Mouse (Mus musculus): ENCODE data around the gene Pjvk. TPM values are rescaled to one million over a fixed set of nuclear protein-coding genes. Genes with fewer than 3 reads are reported as not detected.

The Pjvk gene
- polyA plus RNA-seq, 1 experiment: 0.04 TPM

DNA sequence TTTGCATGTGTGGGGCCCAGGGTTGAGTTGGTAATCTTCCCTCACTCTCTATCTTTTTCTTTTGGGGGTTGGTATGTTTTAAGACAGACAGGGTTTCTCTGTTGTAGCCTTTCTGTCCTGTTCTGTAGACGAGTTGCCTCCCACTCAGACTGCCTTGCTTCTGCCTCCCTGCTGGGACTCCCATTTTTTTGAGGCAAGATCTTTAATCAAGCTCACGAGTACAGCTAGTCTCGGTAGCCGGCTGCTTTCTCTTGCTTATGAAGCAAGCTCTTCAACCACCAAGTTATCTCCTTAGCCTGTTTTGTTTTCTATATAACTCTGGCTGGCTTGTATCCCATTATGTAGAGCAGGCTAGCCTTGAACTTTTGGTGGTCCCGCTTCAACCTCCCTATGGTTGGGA lies 45.5 kb downstream of the Pjvk start:
- Histone ChIP-seq H3K36me3 (ENCODE audit: control insufficient read depth, insufficient read depth) (peaks cover 36% of the 10 kb centered on the region), H3ac (ENCODE audit: control insufficient read depth, insufficient read length) (no peak overlapping the region), H3K27me3 (ENCODE audit: control insufficient read depth, insufficient read depth, insufficient read length) (no peaks in the 10 kb centered on the region), H3K79me2 (ENCODE audit: control insufficient read depth, insufficient read depth) (no peaks in the 10 kb centered on the region), H3K4me3 (no peak overlapping the region), H3K4me2 (ENCODE audit: low read depth) (no peak overlapping the region)
- TF ChIP-seq SRF (IDR thresholded peaks at IDR 0.05; ENCODE audit: control insufficient read depth, insufficient read length, low read depth) (no peak), CEBPB (IDR thresholded peaks at IDR 0.05; ENCODE audit: insufficient read depth, poor library complexity, severe bottlenecking) (no peak), REST (IDR thresholded peaks at IDR 0.05; ENCODE audit: insufficient read depth, insufficient read length) (no peak), MYOD1 (IDR thresholded peaks at IDR 0.05; ENCODE audit: control insufficient read depth in 1 of 3, insufficient read length in 2 of 3, low read depth in 2 of 3) (no peak), POLR2AphosphoS2 (IDR thresholded peaks at IDR 0.05; ENCODE audit: insufficient read length, low read depth) (no peak), TCF12 (IDR thresholded peaks at IDR 0.05; ENCODE audit: insufficient read depth, poor library complexity, severe bottlenecking) (no peak), POLR2A (IDR thresholded peaks at IDR 0.05; ENCODE audit: insufficient read length, low read depth) (no peak), MYOG (IDR thresholded peaks at IDR 0.05; ENCODE audit: control insufficient read depth in 1 of 3, insufficient read depth in 1 of 3, insufficient read length in 2 of 3, low read depth in 2 of 3) (no peak), E2F4 (IDR thresholded peaks at IDR 0.05; ENCODE audit: insufficient read depth) (no peak), TCF3 (IDR thresholded peaks at IDR 0.05; ENCODE audit: insufficient read length, low read depth) (no peak), MAX (IDR thresholded peaks at IDR 0.05; ENCODE audit: low read depth) (no peak)

DNA sequence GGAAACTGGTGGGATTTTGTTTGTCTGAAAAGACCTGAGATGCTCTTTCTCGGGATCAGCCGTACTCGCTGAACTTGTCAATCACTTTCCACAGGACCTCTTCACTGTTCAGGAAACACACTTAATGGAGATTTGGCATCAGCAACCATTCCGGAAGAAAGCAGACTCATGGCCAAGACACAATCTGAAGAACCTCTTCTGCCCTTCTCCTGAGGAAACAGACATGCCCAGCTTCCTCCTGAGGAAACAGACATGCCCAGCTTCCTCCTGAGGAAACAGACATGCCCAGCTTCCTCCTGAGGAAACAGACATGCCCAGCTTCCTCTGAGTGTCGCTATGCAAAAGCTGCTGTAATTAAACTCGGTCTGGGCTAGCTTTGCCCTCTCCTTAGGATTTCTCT lies 47.0 kb downstream of the Pjvk start:
- no peak overlapping the region for H3K4me2 ChIP-seq (ENCODE audit: low read depth)
- H3K27me3 ChIP-seq (ENCODE audit: control insufficient read depth, insufficient read depth, insufficient read length): no peaks in the 10 kb centered on the region
- H3K79me2 ChIP-seq (ENCODE audit: control insufficient read depth, insufficient read depth): no peaks in the 10 kb centered on the region
- H3K4me3 ChIP-seq: no peak overlapping the region
- TF ChIP-seq CEBPB (IDR thresholded peaks at IDR 0.05; ENCODE audit: insufficient read depth, poor library complexity, severe bottlenecking) (no peak), MYOD1 (IDR thresholded peaks at IDR 0.05; ENCODE audit: control insufficient read depth in 1 of 3, insufficient read length in 2 of 3, low read depth in 2 of 3) (no peak), USF1 (IDR thresholded peaks at IDR 0.05; ENCODE audit: low read depth) (no peak), MYOG (IDR thresholded peaks at IDR 0.05; ENCODE audit: control insufficient read depth in 1 of 3, insufficient read depth in 1 of 3, insufficient read length in 2 of 3, low read depth in 2 of 3) (no peak), REST (IDR thresholded peaks at IDR 0.05; ENCODE audit: insufficient read depth, insufficient read length) (no peak), POLR2A (IDR thresholded peaks at IDR 0.05; ENCODE audit: insufficient read length, low read depth) (no peak), TCF12 (IDR thresholded peaks at IDR 0.05; ENCODE audit: insufficient read depth, poor library complexity, severe bottlenecking) (no peak), POLR2AphosphoS2 (IDR thresholded peaks at IDR 0.05; ENCODE audit: insufficient read length, low read depth) (no peak), E2F4 (IDR thresholded peaks at IDR 0.05; ENCODE audit: insufficient read depth) (no peak), TCF3 (IDR thresholded peaks at IDR 0.05; ENCODE audit: insufficient read length, low read depth) (no peak), MAX (IDR thresholded peaks at IDR 0.05; ENCODE audit: low read depth) (no peak), SRF (IDR thresholded peaks at IDR 0.05; ENCODE audit: control insufficient read depth, insufficient read length, low read depth) (no peak)
- H3ac ChIP-seq (ENCODE audit: control insufficient read depth, insufficient read length): no peak overlapping the region
- H3K36me3 ChIP-seq (ENCODE audit: control insufficient read depth, insufficient read depth): peaks cover 35% of the 10 kb centered on the region

DNA sequence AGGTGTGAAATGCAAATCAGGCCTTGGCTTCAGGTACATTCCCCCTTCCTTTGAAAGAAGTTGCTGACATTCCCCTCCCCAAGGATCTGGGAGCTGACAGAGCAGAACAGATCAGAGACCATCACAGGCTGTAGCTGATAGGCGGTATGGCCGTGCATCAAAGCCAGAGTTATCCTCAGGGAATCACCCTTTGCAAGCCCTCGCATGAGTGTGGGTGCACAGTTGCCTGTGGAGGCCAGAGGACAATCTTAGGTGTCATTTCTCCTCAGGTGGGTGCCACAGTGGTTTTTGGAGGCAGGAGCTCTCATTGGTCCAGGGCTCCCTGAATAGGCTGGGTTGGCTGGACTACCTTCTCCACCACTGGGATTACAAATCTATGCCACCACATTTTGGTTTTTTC lies 53.9 kb downstream of the Pjvk start:
- no peak overlapping the region for H3K4me3 ChIP-seq
- peaks cover 47% of the 10 kb centered on the region for H3K36me3 ChIP-seq (ENCODE audit: control insufficient read depth, insufficient read depth)
- TF ChIP-seq SRF (IDR thresholded peaks at IDR 0.05; ENCODE audit: control insufficient read depth, insufficient read length, low read depth) (no peak), POLR2AphosphoS2 (IDR thresholded peaks at IDR 0.05; ENCODE audit: insufficient read length, low read depth) (peak; percentile 84), POLR2A (IDR thresholded peaks at IDR 0.05; ENCODE audit: insufficient read length, low read depth) (peak; percentile 7), MYOG (IDR thresholded peaks at IDR 0.05; ENCODE audit: control insufficient read depth in 1 of 3, insufficient read depth in 1 of 3, insufficient read length in 2 of 3, low read depth in 2 of 3) (no peak), E2F4 (IDR thresholded peaks at IDR 0.05; ENCODE audit: insufficient read depth) (no peak), CEBPB (IDR thresholded peaks at IDR 0.05; ENCODE audit: insufficient read depth, poor library complexity, severe bottlenecking) (no peak), TCF3 (IDR thresholded peaks at IDR 0.05; ENCODE audit: insufficient read length, low read depth) (no peak)
- H3K79me2 ChIP-seq (ENCODE audit: control insufficient read depth, insufficient read depth): no peaks in the 10 kb centered on the region
- no peak overlapping the region for H3K4me2 ChIP-seq (ENCODE audit: low read depth)
- no peak overlapping the region for H3ac ChIP-seq (ENCODE audit: control insufficient read depth, insufficient read length)
- H3K27me3 ChIP-seq (ENCODE audit: control insufficient read depth, insufficient read depth, insufficient read length): no peaks in the 10 kb centered on the region

DNA sequence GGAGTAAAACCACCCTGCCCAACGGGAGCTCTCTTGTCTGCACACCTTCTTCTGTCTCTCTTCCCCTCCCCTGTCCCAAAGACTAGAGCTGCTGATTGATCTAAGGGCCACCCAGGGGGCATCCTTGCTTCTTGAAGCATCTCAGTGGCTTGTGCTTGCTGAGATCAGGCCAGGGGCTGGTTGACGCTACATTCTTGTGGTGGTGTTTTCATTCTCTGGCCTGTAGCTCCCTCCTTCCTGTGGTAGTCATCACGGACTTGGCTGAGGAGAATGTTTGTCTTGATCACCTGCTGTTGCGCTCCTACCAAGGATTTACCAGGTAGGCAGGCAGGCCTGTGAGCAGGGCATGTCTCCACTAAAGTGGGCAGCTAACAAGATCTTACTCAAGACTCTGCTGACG lies 54.5 kb downstream of the Pjvk start:
- H3K27me3 ChIP-seq (ENCODE audit: control insufficient read depth, insufficient read depth, insufficient read length): no peaks in the 10 kb centered on the region
- H3ac ChIP-seq (ENCODE audit: control insufficient read depth, insufficient read length): no peak overlapping the region
- H3K4me2 ChIP-seq (ENCODE audit: low read depth): no peak overlapping the region
- TF ChIP-seq SRF (IDR thresholded peaks at IDR 0.05; ENCODE audit: control insufficient read depth, insufficient read length, low read depth) (no peak), POLR2A (IDR thresholded peaks at IDR 0.05; ENCODE audit: insufficient read length, low read depth) (peak; percentile 30)
- no peak overlapping the region for H3K4me3 ChIP-seq
- no peaks in the 10 kb centered on the region for H3K79me2 ChIP-seq (ENCODE audit: control insufficient read depth, insufficient read depth)
- H3K36me3 ChIP-seq (ENCODE audit: control insufficient read depth, insufficient read depth): peaks cover 47% of the 10 kb centered on the region

DNA sequence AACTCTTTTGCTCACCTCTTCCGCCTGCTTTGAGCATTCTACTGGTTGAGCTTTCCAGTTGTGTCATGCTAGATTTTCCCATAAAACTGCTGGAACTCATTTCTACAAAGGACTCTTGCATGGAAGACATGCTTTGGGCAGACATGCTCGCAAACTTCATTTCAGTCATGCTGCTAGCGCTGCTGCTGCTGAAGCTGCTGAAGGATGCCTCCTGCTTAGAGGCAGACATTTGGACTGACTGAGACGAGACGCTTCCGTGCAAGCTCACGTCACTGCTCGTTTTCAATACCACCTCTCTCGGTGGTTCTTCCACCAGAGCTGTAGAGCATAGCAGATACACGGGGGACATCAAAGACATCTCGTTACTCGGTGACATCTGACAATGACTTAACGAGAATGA lies 57.4 kb downstream of the Pjvk start:
- Histone ChIP-seq H3ac (ENCODE audit: control insufficient read depth, insufficient read length) (no peak overlapping the region), H3K36me3 (ENCODE audit: control insufficient read depth, insufficient read depth) (peaks cover 57% of the 10 kb centered on the region), H3K4me3 (no peak overlapping the region), H3K4me2 (ENCODE audit: low read depth) (no peak overlapping the region), H3K27me3 (ENCODE audit: control insufficient read depth, insufficient read depth, insufficient read length) (no peaks in the 10 kb centered on the region), H3K79me2 (ENCODE audit: control insufficient read depth, insufficient read depth) (no peaks in the 10 kb centered on the region)
- TF ChIP-seq POLR2AphosphoS2 (IDR thresholded peaks at IDR 0.05; ENCODE audit: insufficient read length, low read depth) (peak; percentile 77), TCF3 (IDR thresholded peaks at IDR 0.05; ENCODE audit: insufficient read length, low read depth) (no peak), MAX (IDR thresholded peaks at IDR 0.05; ENCODE audit: low read depth) (no peak), POLR2A (IDR thresholded peaks at IDR 0.05; ENCODE audit: insufficient read length, low read depth) (peak; percentile 26)

Other genes starting within 250 kb of the Pjvk start
- 1.7 TPM for gene Osbpl6, start 242.0 kb upstream of the Pjvk start, polyA plus RNA-seq (2012; fragmentation: generic; extraction: Trizol)
- gene Prkra, start 461 bp upstream of the Pjvk start, polyA plus RNA-seq (2012; fragmentation: generic; extraction: Trizol): 15.3 TPM
- 34.8 TPM for gene Fkbp7, start 24.6 kb downstream of the Pjvk start, polyA plus RNA-seq (2012; fragmentation: generic; extraction: Trizol)
- 13.1 TPM for gene Plekha3, start 26.8 kb downstream of the Pjvk start, polyA plus RNA-seq (2012; fragmentation: generic; extraction: Trizol)